Mouse (Mus musculus): ENCODE measurements at regions not wholly inside any gene's neighbourhood (a gene's known extent, or its start where the extent isn't known, plus 50 kb on each side); places are given as distances from the start of the nearest gene placed in this dataset.

DNA sequence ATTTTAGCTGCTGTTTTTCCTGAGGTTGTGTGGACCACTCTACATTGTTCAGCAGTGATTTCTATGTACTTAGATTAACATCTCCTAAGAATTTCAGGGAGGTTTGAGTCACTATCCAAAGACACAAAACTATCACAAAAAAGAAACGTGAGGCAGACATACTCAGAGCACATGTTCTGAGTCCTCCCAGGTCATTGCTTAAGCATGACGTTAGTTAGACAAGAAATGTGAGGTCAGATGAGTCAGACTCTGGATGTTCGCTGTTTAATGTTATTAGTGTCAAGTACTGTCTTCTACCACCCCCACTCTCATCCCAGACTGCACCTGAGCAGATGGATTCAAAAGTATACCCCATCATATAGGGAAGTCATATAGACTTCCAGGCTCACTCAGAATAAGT lies 475.0 kb downstream of the Etnk1 start:
- Histone ChIP-seq H3K9ac (ENCODE audit: insufficient read depth, low read depth) (no peak overlapping the region), H3K36me3 (replicated peaks in 1 of 2; ENCODE audit: control insufficient read depth in 1 of 2, insufficient read depth in 1 of 2, low read length in 1 of 2) (no peaks in the 10 kb centered on the region), H3K4me1 (ENCODE audit: control insufficient read depth in 1 of 2, insufficient read depth in 2 of 2) (no peaks in the 10 kb centered on the region), H3K27me3 (replicated peaks) (no peaks in the 10 kb centered on the region), H3K4me3 (replicated peaks in 1 of 3; ENCODE audit: low read depth in 2 of 3, low read length in 2 of 3, poor library complexity in 1 of 3) (no peak overlapping the region), H3K27ac (ENCODE audit: insufficient read depth, low read depth) (no peak overlapping the region), H3K9me3 (replicated peaks; ENCODE audit: low read length) (no peaks in the 10 kb centered on the region), H3K4me2 (ENCODE audit: insufficient read depth, low read depth, poor library complexity, severe bottlenecking) (no peak overlapping the region), H3K79me2 (replicated peaks; ENCODE audit: control insufficient read depth, extremely low read depth, insufficient read depth, poor library complexity, severe bottlenecking) (no peaks in the 10 kb centered on the region)
- in situ Hi-C loops (cut with MboI; ENCODE audit: low pct_ligation_motif_present, low pct_unique_long_range_greater_than_20kb, low sequenced_read_pairs) = no loop called here
- DNase-seq (ENCODE audit: extremely low read depth) = no peak
- dilution Hi-C loops (cut with MboI; ENCODE audit: extremely low pct_ligation_motif_present, extremely low pct_unique_long_range_greater_than_20kb, low sequenced_read_pairs) = no loop called here
- TF ChIP-seq HCFC1 (IDR thresholded peaks at IDR 0.05; ENCODE audit: low read depth, low read length) = no peak
- no peak for TF ChIP-seq MAZ (IDR thresholded peaks at IDR 0.05; ENCODE audit: low read depth, low read length)
- no peak for TF ChIP-seq NELFE (IDR thresholded peaks at IDR 0.05; ENCODE audit: low read depth, low read length)
- TF ChIP-seq MEF2A (IDR thresholded peaks at IDR 0.05; ENCODE audit: borderline replicate concordance, low read depth, low read length) = no peak
- no peak for TF ChIP-seq TCF12 (IDR thresholded peaks at IDR 0.05; ENCODE audit: low read depth, low read length)
- no peak for TF ChIP-seq ZC3H11A (IDR thresholded peaks at IDR 0.05; ENCODE audit: low read depth, low read length)
- no peak for TF ChIP-seq ZNF384 (IDR thresholded peaks at IDR 0.05; ENCODE audit: low read depth, low read length)
- TF ChIP-seq MXI1 (IDR thresholded peaks at IDR 0.05; ENCODE audit: low read depth, low read length) = no peak
- TF ChIP-seq BHLHE40 (IDR thresholded peaks at IDR 0.05; ENCODE audit: low read depth, low read length) = no peak
- no peak for TF ChIP-seq CHD1 (IDR thresholded peaks at IDR 0.05; ENCODE audit: low read depth, low read length)
- no peak for TF ChIP-seq SMC3 (IDR thresholded peaks at IDR 0.05; ENCODE audit: low read depth, low read length)
- no peak for TF ChIP-seq TBP (conservative IDR thresholded peaks at IDR 0.05; ENCODE audit: low read depth, low read length)
- TF ChIP-seq USF1 (IDR thresholded peaks at IDR 0.05; ENCODE audit: low read depth, low read length) = no peak
- TF ChIP-seq SIN3A (IDR thresholded peaks at IDR 0.05; ENCODE audit: low read length) = no peak
- TF ChIP-seq JUND (conservative IDR thresholded peaks at IDR 0.05; ENCODE audit: low read depth, low read length) = no peak
- no peak for TF ChIP-seq POLR2AphosphoS2 (IDR thresholded peaks at IDR 0.05; ENCODE audit: low read depth, low read length)
- TF ChIP-seq JUN (IDR thresholded peaks at IDR 0.05; ENCODE audit: insufficient read depth, low read depth, low read length) = no peak
- TF ChIP-seq MAFK (IDR thresholded peaks at IDR 0.05; ENCODE audit: insufficient replicate concordance, low read length) = no peak
- no peak for TF ChIP-seq ELF1 (IDR thresholded peaks at IDR 0.05; ENCODE audit: low read depth, low read length)
- no peak for TF ChIP-seq NRF1 (IDR thresholded peaks at IDR 0.05; ENCODE audit: low read depth, low read length)

GRCm38 (mm10) chr6:143645989-143646388 lies 479.0 kb downstream of the Etnk1 start:
- H3K4me3 ChIP-seq (replicated peaks in 1 of 3; ENCODE audit: low read depth in 2 of 3, low read length in 2 of 3, poor library complexity in 1 of 3) = no peak overlapping the region
- H3K79me2 ChIP-seq (replicated peaks; ENCODE audit: control insufficient read depth, extremely low read depth, insufficient read depth, poor library complexity, severe bottlenecking) = no peaks in the 10 kb centered on the region
- dilution Hi-C loops (cut with MboI; ENCODE audit: extremely low pct_ligation_motif_present, extremely low pct_unique_long_range_greater_than_20kb, low sequenced_read_pairs) = no loop called here
- H3K4me1 ChIP-seq (ENCODE audit: control insufficient read depth in 1 of 2, insufficient read depth in 2 of 2) = no peaks in the 10 kb centered on the region
- no peaks in the 10 kb centered on the region for H3K9me3 ChIP-seq (replicated peaks; ENCODE audit: low read length)
- H3K36me3 ChIP-seq (replicated peaks in 1 of 2; ENCODE audit: control insufficient read depth in 1 of 2, insufficient read depth in 1 of 2, low read length in 1 of 2) = no peaks in the 10 kb centered on the region
- in situ Hi-C loops (cut with MboI; ENCODE audit: low pct_ligation_motif_present, low pct_unique_long_range_greater_than_20kb, low sequenced_read_pairs) = no loop called here
- no peaks in the 10 kb centered on the region for H3K27me3 ChIP-seq (replicated peaks)
- no peak overlapping the region for H3K27ac ChIP-seq (ENCODE audit: insufficient read depth, low read depth)
- DNase-seq (ENCODE audit: extremely low read depth) = no peak
- TF ChIP-seq TCF12 (IDR thresholded peaks at IDR 0.05; ENCODE audit: low read depth, low read length) (no peak), ZMIZ1 (IDR thresholded peaks at IDR 0.05; ENCODE audit: low read depth, low read length) (no peak), NELFE (IDR thresholded peaks at IDR 0.05; ENCODE audit: low read depth, low read length) (no peak), ELF1 (IDR thresholded peaks at IDR 0.05; ENCODE audit: low read depth, low read length) (no peak), UBTF (IDR thresholded peaks at IDR 0.05; ENCODE audit: low read depth, low read length) (no peak), RAD21 (IDR thresholded peaks at IDR 0.05; ENCODE audit: low read depth, low read length) (no peak), ZKSCAN1 (IDR thresholded peaks at IDR 0.05; ENCODE audit: borderline replicate concordance, low read depth, low read length) (no peak), JUN (IDR thresholded peaks at IDR 0.05; ENCODE audit: insufficient read depth, low read depth, low read length) (no peak), MXI1 (IDR thresholded peaks at IDR 0.05; ENCODE audit: low read depth, low read length) (no peak), ZNF384 (IDR thresholded peaks at IDR 0.05; ENCODE audit: low read depth, low read length) (no peak), ETS1 (conservative IDR thresholded peaks at IDR 0.05; ENCODE audit: low read depth, low read length) (no peak), PAX5 (IDR thresholded peaks at IDR 0.05; ENCODE audit: low read length) (no peak)
- H3K4me2 ChIP-seq (ENCODE audit: insufficient read depth, low read depth, poor library complexity, severe bottlenecking) = no peak overlapping the region
- H3K9ac ChIP-seq (ENCODE audit: insufficient read depth, low read depth) = no peak overlapping the region

Measured in CH12.LX (cell line).